ENCODE assay signal across 32 mouse cellular contexts in the genomic region with DNA sequence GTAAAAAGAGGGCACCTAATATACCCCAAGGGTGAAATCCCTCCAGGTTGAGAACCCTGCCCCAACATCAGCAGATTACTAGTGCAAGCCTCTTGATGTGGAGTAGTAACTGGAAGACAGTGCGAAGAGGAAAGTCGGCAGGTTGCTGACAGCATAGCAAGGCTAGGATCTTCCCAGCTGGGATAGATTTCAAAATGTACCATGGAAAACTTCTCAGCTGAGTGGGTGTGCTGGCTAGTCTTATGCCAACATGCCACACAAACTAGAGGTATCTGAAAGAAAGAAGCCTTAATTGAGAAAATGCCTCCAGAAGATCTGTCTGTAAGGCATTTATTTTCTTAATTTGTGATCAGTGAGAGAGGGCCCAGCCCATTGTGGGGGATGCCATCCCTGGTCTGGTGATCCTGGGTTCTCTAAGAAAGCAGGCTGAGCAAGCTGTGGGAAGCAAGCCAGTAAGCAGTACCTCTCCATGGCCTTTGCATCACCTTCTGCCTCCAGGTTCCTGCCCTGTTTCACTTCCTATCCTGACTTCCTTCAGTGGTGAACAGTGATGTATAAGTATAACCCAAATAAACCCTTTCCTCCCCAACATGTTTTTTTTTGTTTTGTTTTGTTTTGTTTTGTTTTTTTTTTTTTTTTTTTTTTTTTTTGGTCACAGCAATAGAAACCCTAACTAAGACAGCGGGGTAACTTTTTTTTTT. TPM values are rescaled to one million over a fixed set of nuclear protein-coding genes. Genes with fewer than 3 reads are reported as not detected.
DNase-seq lines count a peak whose midpoint lies in the region; ATAC-seq and TF ChIP-seq lines count a peak whose summit lies in the region.
"Had no signal": no experiment of that assay in that cellular context is flagged by ENCODE, and none has a peak within 500 bp of the region (broad histone marks: within the 10 kb centered on the region; RNA-seq: fewer than 3 reads in every experiment).

No protein-coding gene starts in this region.

- TF ChIP-seq RAD21 in CH12.LX (IDR thresholded peaks at IDR 0.05; ENCODE audit: low read depth, low read length) = no peak

- H3K9me3 ChIP-seq in CH12.LX (replicated peaks; ENCODE audit: low read length) = no peaks in the 10 kb centered on the region
- H3K9me3 ChIP-seq: embryonic facial prominence, embryonic 10.5 days; embryonic facial prominence, embryonic 15.5 days; forebrain, embryonic 12.5 days; G1E; heart, embryonic 13.5 days; hindbrain, embryonic 10.5 days; hindbrain, embryonic 15.5 days; limb, embryonic 12.5 days; liver, embryonic 15.5 days had no signal

- no peak overlapping the region for H3K9ac ChIP-seq in CH12.LX (ENCODE audit: insufficient read depth, low read depth)
- H3K9ac ChIP-seq: embryonic facial prominence, embryonic 15.5 days; forebrain, embryonic 12.5 days; heart, embryonic 13.5 days; hindbrain, embryonic 15.5 days; limb, embryonic 12.5 days; liver, embryonic 15.5 days; lung, embryonic 14.5 days had no signal

- no peak overlapping the region for H3K4me3 ChIP-seq in CH12.LX (replicated peaks in 1 of 3; ENCODE audit: low read depth in 2 of 3, low read length in 2 of 3, poor library complexity in 1 of 3)
- H3K4me3 ChIP-seq: embryonic facial prominence, embryonic 10.5 days; embryonic facial prominence, embryonic 15.5 days; forebrain, embryonic 12.5 days; heart, adult 2 months; heart, embryonic 13.5 days; hindbrain, embryonic 10.5 days; hindbrain, embryonic 15.5 days; limb, embryonic 12.5 days; liver, embryonic 15.5 days had no signal

- peaks cover 4 to 29% of the 10 kb centered on the region in 2 experiments; a peak in 3 of 4 replicates for H3K4me1 ChIP-seq in CH12.LX (ENCODE audit: control insufficient read depth in 1 of 2, insufficient read depth in 2 of 2)
- H3K4me1 ChIP-seq: embryonic facial prominence, embryonic 10.5 days; embryonic facial prominence, embryonic 15.5 days; forebrain, embryonic 12.5 days; heart, embryonic 13.5 days; hindbrain, embryonic 10.5 days; hindbrain, embryonic 15.5 days; limb, embryonic 12.5 days; liver, embryonic 15.5 days had no signal

- no peaks in the 10 kb centered on the region for H3K27me3 ChIP-seq in CH12.LX (replicated peaks)
- H3K27me3 ChIP-seq: embryonic facial prominence, embryonic 15.5 days; forebrain, embryonic 12.5 days; heart, embryonic 13.5 days; hindbrain, embryonic 15.5 days; limb, embryonic 12.5 days; liver, embryonic 15.5 days had no signal

- no peak overlapping the region for H3K4me2 ChIP-seq in CH12.LX (ENCODE audit: insufficient read depth, low read depth, poor library complexity, severe bottlenecking)
- H3K4me2 ChIP-seq: embryonic facial prominence, embryonic 15.5 days; forebrain, embryonic 12.5 days; heart, embryonic 13.5 days; hindbrain, embryonic 15.5 days; limb, embryonic 12.5 days; liver, embryonic 15.5 days; lung, embryonic 14.5 days; midbrain, embryonic 11.5 days had no signal

- peak; percentile 9 to 23 for DNase-seq in left cerebral cortex, adult 18-20 months (ENCODE audit: low spot score in 2 of 2)
- DNase-seq in left cerebral cortex, postnatal 10 days (ENCODE audit: extremely low spot score in 1 of 2, low spot score in 2 of 2) = no peak
- peak; percentile 18 for DNase-seq in 416B (ENCODE audit: low read depth)
- DNase-seq in CH12.LX (ENCODE audit: extremely low read depth) = peak; percentile 35
- DNase-seq in gastrocnemius, postnatal 25 days = no peak
- no peak for DNase-seq in neural tube, embryonic 10.5 days (ENCODE audit: extremely low spot score, low spot score)
- no peak for DNase-seq in MN1 (ENCODE audit: low spot score)
- DNase-seq: adrenal gland, postnatal 25 days; cerebellum, adult 18-20 months; cerebellum, postnatal 10 days; gastrocnemius, postnatal 36 days; heart, adult 2 months; heart, postnatal 14 days; kidney, adult 11 months; kidney, postnatal 14 days; lung, embryonic 14.5 days; lung, postnatal 14 days; thymus, adult 18-20 months; thymus, postnatal 25 days had no signal

- H3K27ac ChIP-seq in CH12.LX (ENCODE audit: insufficient read depth, low read depth) = no peak overlapping the region
- H3K27ac ChIP-seq: embryonic facial prominence, embryonic 10.5 days; embryonic facial prominence, embryonic 15.5 days; forebrain, embryonic 12.5 days; heart, adult 2 months; heart, embryonic 13.5 days; hindbrain, embryonic 10.5 days; hindbrain, embryonic 15.5 days; limb, embryonic 12.5 days; liver, embryonic 15.5 days; stomach, postnatal 0 days had no signal

- no peaks in the 10 kb centered on the region for H3K79me2 ChIP-seq in CH12.LX (replicated peaks; ENCODE audit: control insufficient read depth, extremely low read depth, insufficient read depth, poor library complexity, severe bottlenecking)

- dilution Hi-C loops in CH12.LX (cut with MboI; ENCODE audit: extremely low pct_ligation_motif_present, extremely low pct_unique_long_range_greater_than_20kb, low sequenced_read_pairs) = no loop called here

- ATAC-seq in megakaryocyte progenitor cell, adult 5-6 weeks (replicated peaks; ENCODE audit: poor library complexity) = peak; percentile 61; the same call in 1 of the 2 replicates
- ATAC-seq: inflammation-experienced regulatory T-cells, adult 6 months had no signal

- peak; percentile 60 for TF ChIP-seq EP300 in CH12.LX (IDR thresholded peaks at IDR 0.05; ENCODE audit: low read length)

- in situ Hi-C loops in CH12.LX (cut with MboI; ENCODE audit: low pct_ligation_motif_present, low pct_unique_long_range_greater_than_20kb, low sequenced_read_pairs) = no loop called here

- no peaks in the 10 kb centered on the region for H3K36me3 ChIP-seq in CH12.LX (replicated peaks in 1 of 2; ENCODE audit: control insufficient read depth in 1 of 2, insufficient read depth in 1 of 2, low read length in 1 of 2)
- H3K36me3 ChIP-seq: embryonic facial prominence, embryonic 10.5 days; embryonic facial prominence, embryonic 15.5 days; forebrain, embryonic 12.5 days; G1E; heart, embryonic 13.5 days; hindbrain, embryonic 10.5 days; hindbrain, embryonic 15.5 days; limb, embryonic 12.5 days; liver, embryonic 15.5 days had no signal

- intact Hi-C loops in left cerebral cortex, postnatal 10 days (cut with DNase I) = loop anchor here (10.0 kb wide), 1 partner anchor 187 kb away; no protein-coding TSS in a partner anchor

- TF ChIP-seq POLR2A in CH12.LX (IDR thresholded peaks at IDR 0.05; ENCODE audit: low read depth, low read length) = no peak

- TF ChIP-seq CTCF in CH12.LX (conservative IDR thresholded peaks at IDR 0.05 in 1 of 2, IDR thresholded peaks at IDR 0.05 in 1 of 2; ENCODE audit: low read depth in 2 of 2, low read length in 2 of 2) = no peak

TF ChIP-seq in CH12.LX, 34 proteins besides CTCF, POLR2A, EP300 and RAD21:
- TF ChIP-seq USF2 (conservative IDR thresholded peaks at IDR 0.05; ENCODE audit: low read depth, low read length) (no peak), MAFK (IDR thresholded peaks at IDR 0.05; ENCODE audit: insufficient replicate concordance, low read length) (no peak), ZNF384 (IDR thresholded peaks at IDR 0.05; ENCODE audit: low read depth, low read length) (peak; percentile 50; the same call in 1 of the 2 replicates), IRF4 (IDR thresholded peaks at IDR 0.05; ENCODE audit: low read depth, low read length) (peak; percentile 59; the same call in 1 of the 2 replicates), UBTF (IDR thresholded peaks at IDR 0.05; ENCODE audit: low read depth, low read length) (no peak), PAX5 (IDR thresholded peaks at IDR 0.05; ENCODE audit: low read length) (no peak)
TF ChIP-seq in CH12.LX: peak in this region for 2.

RNA-seq across cellular contexts. Expression of a gene that starts 31.1 kb away (rescaled TPM):
- total RNA-seq in left cerebral cortex, adult 18-20 months (2021) = 100 to 1,000 TPM; 121 to 143 TPM
- 100 to 1,000 TPM; 123 to 138 TPM for total RNA-seq in left cerebral cortex, postnatal 10 days (2021)
- total RNA-seq in CH12.LX (2012; rRNA removed) = 65.5 and 82.2 TPM in 2 replicates
- total RNA-seq in CH12.LX (2014; rRNA removed) = 232 and 237 TPM in 2 replicates
- polyA plus RNA-seq in CH12.LX (2012; ENCODE audit: insufficient read length, low read depth) = 148 and 176 TPM in 2 replicates
- total RNA-seq in megakaryocyte progenitor cell, adult 5-6 weeks (2015) = 142 and 174 TPM in 2 replicates
- total RNA-seq in megakaryocyte progenitor cell, adult 5-6 weeks (2017) = 274 and 330 TPM in 2 replicates
- total RNA-seq in gastrocnemius, postnatal 25 days (2021) = 100 to 1,000 TPM; 181 to 223 TPM

Comparison
In these comparisons a context has a peak if more than half of its experiments do, and no peak if none do; other contexts are left out.
1. DNase-seq: peak in left cerebral cortex, adult 18-20 months (2 of 2), 416B (single experiment) and CH12.LX (single experiment); none in left cerebral cortex, postnatal 10 days (0 of 2), gastrocnemius, postnatal 25 days (single experiment), neural tube, embryonic 10.5 days (single experiment) and MN1 (single experiment).